Mouse (Mus musculus) lung, postnatal 0 days (tissue): ENCODE measurements around the gene Dpp7. TPM values are rescaled to one million over a fixed set of nuclear protein-coding genes. Genes with fewer than 3 reads are reported as not detected.
A peak's percentile ranks its signal among the peaks of the same experiment; 100 is the strongest.

Source experiments
- ATAC-seq: fragments of 200-750 bp; cut with Nextera tagmentation; 2 replicates; pipeline ENCODE4 v1.8.0; 2017; ENCODE audit warnings: moderate library complexity
- DNase-seq: peaks from one replicate; pipeline ENCODE4 v3.0.0-alpha.2; 2016; ENCODE audit warnings: low spot score
- H3K27ac ChIP-seq: fragments of 300-500 bp; sonication (generic); 2 replicates; pipeline ENCODE4 v1.5.1; 2014; ENCODE audit warnings: antibody characterized with exemption, mild to moderate bottlenecking, low read length, mixed read lengths
- H3K27me3 ChIP-seq: fragments of 300-500 bp; sonication (generic); replicated peaks from 2 replicates; pipeline ENCODE4 v1.6.1; 2014; ENCODE audit warnings: low read length, mixed read lengths; ENCODE audit not compliant: insufficient read depth
- H3K36me3 ChIP-seq: fragments of 300-500 bp; sonication (generic); 2 replicates; pipeline ENCODE4 v1.6.1; 2014; ENCODE audit warnings: low read length, mixed read lengths; ENCODE audit not compliant: insufficient read depth
- H3K4me1 ChIP-seq: fragments of 300-500 bp; sonication (generic); 2 replicates; pipeline ENCODE4 v1.6.1; 2014; ENCODE audit warnings: antibody characterized with exemption, low read depth, low read length, mixed read lengths; ENCODE audit not compliant: insufficient read depth
- H3K4me2 ChIP-seq: fragments of 300-500 bp; sonication (generic); replicated peaks from 2 replicates; pipeline ENCODE4 v1.6.1; 2014; ENCODE audit warnings: low read depth, mild to moderate bottlenecking, low read length, moderate library complexity, mixed read lengths
- H3K4me3 ChIP-seq: fragments of 300-500 bp; sonication (generic); 2 replicates; pipeline ENCODE4 v1.5.1; 2014; ENCODE audit warnings: low read depth, low read length
- H3K9ac ChIP-seq: fragments of 300-500 bp; sonication (generic); replicated peaks from 2 replicates; pipeline ENCODE4 v1.6.1; 2014; ENCODE audit warnings: low read depth, mild to moderate bottlenecking
- H3K9me3 ChIP-seq: fragments of 300-500 bp; sonication (generic); 2 replicates; pipeline ENCODE4 v1.6.1; 2016; ENCODE audit warnings: low read length, mixed read lengths
- CTCF ChIP-seq: IDR thresholded peaks from 2 replicates; pipeline ENCODE4 v1.5.1; 2016; ENCODE audit warnings: antibody characterized with exemption, mild to moderate bottlenecking
- EP300 ChIP-seq: IDR thresholded peaks from 2 replicates; pipeline ENCODE4 v1.6.1; 2016; ENCODE audit warnings: antibody characterized with exemption, mild to moderate bottlenecking, control low read depth
- WGBS: fragments of 180-500 bp; shearing (Covaris S2); extraction: QIAGEN DNeasy Blood & Tissue Kit; methylation state at CpG from one replicate; pipeline ENCODE4 v1.1.7; 2014; 5-methylcytosine and 5-hydroxymethylcytosine counted together
- polyA plus RNA-seq: library from polyadenylated mRNA; unstranded; fragments of >200 nt; fragmentation: Nextera tagmentation; extraction: Ambion mirVana; gene quantifications from 2 replicates; pipeline ENCODE4 v1.2.1, GENCODE M21; 2015

Dpp7 gene
- polyA plus RNA-seq, 1 experiment from 2014 or later = 11.1 TPM

DNA sequence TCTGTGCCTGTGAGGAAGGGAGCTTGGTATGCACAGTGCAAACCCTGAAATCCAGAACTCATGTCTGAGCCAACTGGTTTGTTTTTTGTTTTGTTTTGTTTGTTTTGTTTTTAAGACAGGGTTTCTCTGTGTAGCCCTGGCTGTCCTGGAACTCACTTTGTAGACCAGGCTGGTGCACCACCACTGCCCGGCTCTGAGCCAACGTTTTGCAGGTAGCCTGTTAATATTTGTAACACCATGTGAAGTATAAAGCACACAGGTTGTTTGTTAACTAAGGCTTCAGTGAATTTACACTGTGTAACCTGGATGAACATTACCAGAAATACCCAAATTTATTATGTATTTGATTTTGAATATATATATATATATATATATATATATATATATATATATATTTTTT is 30.1 kb downstream of the Dpp7 start:
- H3K36me3 ChIP-seq = no peaks in the 10 kb centered on the region
- no peak overlapping the region for H3K9ac ChIP-seq
- 75% methylated on average over 2 of the region's 2 CpGs for WGBS
- no peak for ATAC-seq
- no peak for DNase-seq
- no peaks in the 10 kb centered on the region for H3K9me3 ChIP-seq
- no peak for TF ChIP-seq CTCF
- no peaks in the 10 kb centered on the region for H3K4me1 ChIP-seq
- H3K4me2 ChIP-seq = no peak overlapping the region
- H3K27me3 ChIP-seq = no peaks in the 10 kb centered on the region
- H3K4me3 ChIP-seq = no peak overlapping the region
- no peak overlapping the region for H3K27ac ChIP-seq

DNA sequence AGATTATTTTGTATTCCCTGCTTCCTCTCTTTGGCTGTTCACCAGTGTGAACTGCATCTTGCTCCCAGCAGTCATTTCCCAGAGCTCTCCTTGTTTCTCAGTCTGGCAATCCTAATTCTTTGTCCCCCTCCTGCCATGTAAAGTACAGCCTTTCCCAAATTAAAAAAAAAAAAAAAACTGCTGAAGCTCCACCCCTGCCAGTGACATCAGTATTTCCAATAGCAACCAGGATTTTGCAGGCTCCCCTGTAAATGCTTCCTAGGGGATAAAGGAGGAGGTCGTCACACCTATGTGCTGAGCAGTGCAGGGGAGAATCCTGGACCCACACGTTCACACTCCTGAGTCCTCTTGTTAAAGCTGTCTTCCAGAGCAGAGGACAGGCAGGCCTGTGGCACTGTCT is 36.1 kb downstream of the Dpp7 start:
- Histone ChIP-seq H3K4me1 (no peaks in the 10 kb centered on the region), H3K9me3 (no peaks in the 10 kb centered on the region), H3K4me3 (no peak overlapping the region), H3K27me3 (peaks cover 8% of the 10 kb centered on the region), H3K36me3 (no peaks in the 10 kb centered on the region), H3K4me2 (no peak overlapping the region), H3K27ac (no peak overlapping the region), H3K9ac (no peak overlapping the region)
- DNase-seq (no peak), ATAC-seq (no peak)
- 33% methylated on average over 2 of the region's 2 CpGs for WGBS
- no peak for TF ChIP-seq EP300
- TF ChIP-seq CTCF = no peak

DNA sequence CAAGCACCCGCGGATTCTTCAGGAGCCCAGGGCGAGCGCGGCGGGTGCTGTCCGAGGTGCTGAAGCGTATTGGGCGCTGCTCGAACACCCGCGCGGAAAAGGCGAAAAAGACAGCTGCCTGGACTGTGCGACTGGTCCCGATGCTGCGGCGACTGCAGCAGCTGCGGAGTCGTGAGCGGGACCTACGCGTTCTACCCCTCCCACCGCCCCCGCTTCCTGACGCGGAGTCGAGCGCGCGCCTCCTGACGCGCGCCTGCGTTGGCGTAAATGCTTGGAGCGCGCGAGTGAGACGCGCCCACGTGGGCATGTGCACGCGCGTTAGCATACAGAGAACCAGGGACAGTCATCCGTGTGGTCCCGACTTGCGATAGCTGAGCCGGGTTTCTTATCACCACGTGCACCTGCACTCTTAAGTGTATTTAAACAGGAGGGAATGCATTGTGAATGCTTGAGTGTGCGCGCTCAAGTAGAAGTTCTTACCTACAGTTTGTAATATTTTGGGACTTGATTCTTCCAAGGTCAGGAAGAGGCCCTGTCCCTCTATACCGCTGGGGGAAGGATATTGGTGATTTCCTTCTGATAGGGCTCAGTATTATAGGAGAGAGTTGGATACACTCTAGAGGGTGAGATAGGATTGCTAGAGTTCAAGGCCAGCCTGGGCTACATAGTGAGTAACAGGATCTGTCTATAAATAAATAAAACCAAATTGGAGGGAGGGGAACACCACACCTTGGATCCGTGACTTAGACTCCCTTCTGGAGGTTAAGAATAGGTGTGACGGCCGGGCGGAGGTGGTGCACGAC is 37.0 kb downstream of the Dpp7 start, which contains the start of gene Grin1:
TSS of gene Grin1 (minus strand) at position 217 of the 803 bp plus-strand sequence.
- Histone ChIP-seq H3K4me3 (no peak within 1 kb of the TSS), H3K27me3 (peaks cover 8% of the 10 kb centered on the region), H3K9me3 (no peaks in the 10 kb centered on the region), H3K36me3 (no peaks in the 10 kb centered on the region), H3K9ac (no peak within 1 kb of the TSS), H3K4me1 (no peaks in the 10 kb centered on the region), H3K27ac (no peak within 1 kb of the TSS), H3K4me2 (peak within 1 kb of the TSS; percentile 33)
- no peak for TF ChIP-seq EP300
- no peak for TF ChIP-seq CTCF
- 11% methylated on average over 58 of the region's 58 CpGs for WGBS
- peak; percentile 59 for DNase-seq
- ATAC-seq = peak; percentile 55

DNA sequence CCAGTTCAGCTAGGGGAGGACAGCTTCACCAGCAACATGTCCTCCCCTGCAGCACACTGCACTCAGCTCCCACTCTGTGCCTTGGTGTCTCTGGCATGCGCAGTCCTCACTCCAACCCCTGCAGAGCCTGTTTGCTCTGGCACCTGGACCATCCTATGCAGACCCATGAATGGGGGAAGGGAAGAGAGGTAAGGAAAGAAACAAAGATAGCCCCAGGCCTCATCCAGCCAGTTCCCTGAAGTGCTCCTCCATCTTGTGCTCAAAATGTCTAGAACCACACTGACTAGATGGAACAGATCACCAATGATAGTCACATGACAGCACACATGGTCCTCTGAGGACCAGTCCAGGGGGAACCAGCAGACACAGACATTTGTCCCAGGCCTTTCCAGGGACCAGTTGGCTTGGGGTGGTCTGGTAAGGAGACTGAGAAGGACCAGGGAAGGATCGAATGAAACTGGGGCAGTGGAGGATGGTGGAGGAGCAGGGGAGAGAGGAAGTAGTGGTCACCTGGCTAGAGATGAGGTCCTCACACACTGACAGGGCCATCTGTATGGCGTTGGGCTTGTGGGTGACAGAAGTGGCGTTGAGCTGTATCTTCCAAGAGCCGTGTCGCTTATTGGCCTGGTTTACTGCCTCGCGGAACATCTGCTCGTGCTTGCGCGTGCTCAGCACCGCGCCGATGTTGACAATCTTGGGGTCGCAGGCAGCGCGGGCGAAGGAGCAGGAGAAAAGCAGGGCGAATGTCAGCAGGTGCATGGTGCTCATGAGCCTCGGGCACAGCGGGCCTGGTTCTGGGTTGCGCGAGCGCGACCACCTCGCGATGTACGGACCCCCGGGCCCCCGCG is 37.8 kb downstream of the Dpp7 start:
- ATAC-seq (no peak), DNase-seq (no peak)
- no peak overlapping the region for H3K4me3 ChIP-seq
- TF ChIP-seq EP300 (no peak), CTCF (no peak)
- no peaks in the 10 kb centered on the region for H3K36me3 ChIP-seq
- no peak overlapping the region for H3K27ac ChIP-seq
- H3K4me2 ChIP-seq = peak overlapping the region; percentile 33
- H3K27me3 ChIP-seq = peaks cover 8% of the 10 kb centered on the region
- H3K4me1 ChIP-seq = no peaks in the 10 kb centered on the region
- H3K9ac ChIP-seq = no peak overlapping the region
- no peaks in the 10 kb centered on the region for H3K9me3 ChIP-seq
- WGBS = 4% methylated on average over 31 of the region's 31 CpGs

DNA sequence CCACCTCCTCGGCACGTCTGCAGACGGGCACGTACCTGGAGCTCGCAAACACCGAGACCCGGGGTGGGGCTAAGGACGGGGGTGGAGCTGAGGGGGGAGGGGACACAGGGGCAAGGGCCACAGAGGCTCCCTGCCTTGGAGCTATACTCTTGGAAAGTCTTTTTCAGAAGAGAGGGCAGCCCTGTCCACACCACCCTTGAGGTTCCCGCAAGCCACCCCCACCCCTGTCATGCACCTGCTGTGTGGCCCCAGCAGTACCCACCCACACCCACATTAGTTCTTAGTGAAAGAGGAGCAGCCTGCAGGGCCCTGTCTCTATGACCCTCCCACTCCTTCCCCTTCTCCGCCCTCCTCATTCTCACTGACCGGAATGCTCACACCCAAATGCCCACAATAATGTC is 44.7 kb downstream of the Dpp7 start:
- ATAC-seq (no peak), DNase-seq (no peak)
- H3K9me3 ChIP-seq = no peaks in the 10 kb centered on the region
- no peaks in the 10 kb centered on the region for H3K36me3 ChIP-seq
- peaks cover 12% of the 10 kb centered on the region for H3K27me3 ChIP-seq
- no peak overlapping the region for H3K4me2 ChIP-seq
- no peak overlapping the region for H3K9ac ChIP-seq
- H3K4me1 ChIP-seq = no peaks in the 10 kb centered on the region
- no peak overlapping the region for H3K4me3 ChIP-seq
- WGBS = 4% methylated on average over 11 of the region's 11 CpGs
- no peak for TF ChIP-seq EP300
- no peak for TF ChIP-seq CTCF
- H3K27ac ChIP-seq = no peak overlapping the region

DNA sequence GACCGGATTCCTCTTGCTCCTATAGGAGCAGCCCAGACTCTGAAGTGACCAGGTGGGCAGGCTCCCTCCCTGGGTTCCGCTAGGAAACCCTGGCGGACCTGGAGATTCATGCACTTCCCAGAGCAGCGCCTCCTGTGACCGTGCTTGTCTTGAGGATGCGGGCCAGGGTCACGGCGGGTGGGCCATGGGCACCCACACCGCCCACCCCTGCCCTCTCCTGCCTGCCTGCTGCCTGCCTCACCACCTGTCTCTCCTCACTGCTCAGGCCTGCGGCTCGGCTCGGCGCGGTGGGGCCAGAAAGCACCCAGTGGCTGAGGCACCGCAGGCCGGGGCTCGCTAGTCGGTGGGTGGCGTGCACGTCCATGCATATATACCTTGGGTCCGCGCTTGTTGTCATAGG is 45.2 kb downstream of the Dpp7 start:
- no peak for DNase-seq
- Histone ChIP-seq H3K27ac (no peak overlapping the region), H3K9me3 (no peaks in the 10 kb centered on the region), H3K27me3 (peaks cover 12% of the 10 kb centered on the region), H3K4me1 (no peaks in the 10 kb centered on the region), H3K36me3 (no peaks in the 10 kb centered on the region), H3K4me3 (no peak overlapping the region), H3K4me2 (no peak overlapping the region), H3K9ac (no peak overlapping the region)
- no peak for TF ChIP-seq CTCF
- TF ChIP-seq EP300 = no peak
- no peak for ATAC-seq
- WGBS = 3% methylated on average over 22 of the region's 22 CpGs
